Mouse (Mus musculus) ES-CJ7 (cell line): Measurements from ENCODE around the gene Apela.

Experiments used
- DNase-seq: peaks from one replicate; pipeline ENCODE4 v3.0.0; 2011; ENCODE audit warnings: low read depth, low spot score

The Apela gene

GRCm38 (mm10) chr8:65037117-65037533 is at the start of gene Apela:
Apela (minus strand) TSS chr8:65037336.
- peak; percentile 86 for DNase-seq

- DNase-seq = peak; percentile 80
These were observed 48.5 kb upstream of the Apela start for GRCm38 (mm10) chr8:65085680-65086079.

DNA sequence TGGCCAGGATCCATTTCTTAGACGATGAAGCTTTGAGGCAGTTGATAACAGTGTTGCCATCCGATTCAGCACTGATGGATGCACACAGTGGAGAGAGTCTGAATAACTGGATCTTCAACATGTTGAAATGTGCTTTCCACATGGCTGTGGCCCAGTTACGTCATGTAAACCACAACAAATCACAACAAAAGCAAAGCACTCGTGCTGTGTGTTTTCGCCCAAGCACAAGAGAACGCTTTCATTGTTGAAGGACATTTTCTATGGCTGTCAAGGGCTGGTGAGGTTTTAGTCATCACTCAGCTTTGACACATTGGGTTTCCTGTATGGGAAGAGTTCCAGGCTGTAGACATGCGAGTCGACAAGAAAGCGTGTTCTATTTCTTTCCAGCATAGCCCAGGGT is 43.6 kb upstream of the Apela start:
- no peak for DNase-seq

GRCm38 (mm10) chr8:65074733-65075132 is 37.6 kb upstream of the Apela start, which contains the start of gene Gm10663:
Gm10663 (plus strand) TSS chr8:65075033.
- no peak for DNase-seq

- no peak for DNase-seq
These were observed 33.9 kb upstream of the Apela start for GRCm38 (mm10) chr8:65070996-65071395.

DNA sequence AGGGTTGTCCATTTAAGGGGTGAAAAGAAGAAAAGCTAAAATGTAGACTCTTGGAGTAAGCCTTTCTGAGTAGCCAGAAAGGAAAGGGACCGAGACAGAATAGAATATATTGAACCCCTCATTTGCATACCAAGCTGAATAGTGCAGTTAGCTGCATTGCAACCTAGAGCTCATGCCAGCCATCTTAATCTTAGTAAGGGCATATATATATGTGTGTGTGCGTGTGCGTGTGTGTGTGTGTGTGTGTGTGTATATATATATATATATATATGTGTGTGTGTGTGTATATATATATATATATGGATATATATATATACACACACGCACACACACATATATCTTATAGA is 31.3 kb upstream of the Apela start:
- no peak for DNase-seq

DNA sequence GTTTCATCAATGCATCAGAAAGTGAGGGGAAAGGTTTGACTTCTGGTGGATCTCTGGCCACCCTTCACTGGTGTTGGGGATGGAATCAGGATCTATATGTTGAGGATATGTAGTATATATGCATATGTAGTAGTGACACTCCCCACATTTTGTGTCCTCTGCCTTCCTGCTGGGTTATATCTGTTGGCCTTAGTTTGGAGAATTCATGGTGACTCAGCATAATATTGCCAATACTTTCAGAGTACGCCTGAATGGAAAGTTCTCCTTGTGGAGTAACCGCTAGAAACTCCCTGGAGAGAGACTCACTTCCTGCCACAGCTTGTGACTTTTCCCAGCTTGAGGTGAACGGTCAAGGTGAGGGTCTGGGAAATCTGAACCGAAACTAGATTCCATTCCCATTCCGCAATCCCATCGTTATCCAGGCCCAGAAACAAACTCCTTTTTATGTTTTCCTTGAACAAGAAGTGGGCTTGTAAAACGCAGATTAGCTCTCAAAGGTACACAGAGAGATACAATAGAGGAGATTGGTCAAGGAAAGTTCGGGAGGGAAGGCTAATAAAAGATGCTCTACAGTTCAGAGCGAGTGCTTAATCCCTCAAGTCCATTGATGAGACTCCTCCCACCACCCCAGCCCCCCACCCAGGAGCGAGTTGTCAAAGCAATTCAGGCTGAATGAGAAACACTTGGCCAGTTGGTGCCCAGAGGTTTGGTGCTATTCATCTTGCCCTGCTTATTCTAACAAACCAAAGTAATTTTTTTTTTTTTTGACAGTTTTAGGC is 30.7 kb upstream of the Apela start:
- DNase-seq = peak; percentile 86

DNA sequence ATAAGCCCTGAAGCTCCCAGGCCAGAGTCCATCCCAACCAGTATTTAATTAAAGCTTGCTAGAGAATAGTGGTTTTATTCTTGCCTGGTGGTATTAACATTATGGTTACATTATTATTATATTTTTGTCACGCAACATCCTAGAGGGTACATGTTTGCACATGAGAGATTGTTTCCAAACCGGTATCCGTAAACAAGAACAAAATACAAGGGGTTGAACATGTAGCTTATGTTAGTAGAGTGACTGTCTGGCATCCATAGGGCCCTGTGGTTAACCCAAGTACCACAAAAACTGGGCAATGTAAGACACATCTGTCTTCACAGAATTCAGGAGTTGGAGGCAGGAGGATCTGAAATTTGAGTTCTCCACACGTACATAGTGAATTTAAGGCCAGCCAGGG is 29.9 kb upstream of the Apela start:
- no peak for DNase-seq

DNA sequence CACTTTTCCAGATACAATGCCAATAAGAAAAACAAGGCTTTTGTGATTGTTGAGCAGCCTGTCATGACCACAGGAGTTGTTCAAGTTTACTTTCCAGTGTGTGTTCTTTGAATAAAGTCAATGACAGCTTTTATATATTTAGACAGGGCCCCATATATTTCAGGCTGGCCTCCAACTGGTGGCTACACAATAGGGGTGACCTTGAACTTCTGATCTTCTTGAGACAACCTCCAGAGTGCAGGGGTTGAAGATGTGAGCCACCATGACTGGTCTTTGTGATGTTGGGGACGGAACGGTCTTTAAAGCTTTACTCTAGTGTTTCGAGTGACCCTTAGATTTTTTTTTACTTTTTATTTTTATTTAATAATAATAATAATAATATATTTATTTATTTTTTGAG is 28.5 kb upstream of the Apela start:
- peak; percentile 52 for DNase-seq

- DNase-seq = peak; percentile 86
These were observed 26.9 kb upstream of the Apela start for GRCm38 (mm10) chr8:65064071-65064470.

- peak; percentile 59 for DNase-seq
These were observed 25.1 kb upstream of the Apela start for GRCm38 (mm10) chr8:65062195-65062594.

- DNase-seq = peak; percentile 78
These were observed 19.6 kb upstream of the Apela start for GRCm38 (mm10) chr8:65056722-65057121.

GRCm38 (mm10) chr8:65053968-65054367 is 16.8 kb upstream of the Apela start:
- DNase-seq = no peak

GRCm38 (mm10) chr8:65053554-65053953 is 16.4 kb upstream of the Apela start:
- peak; percentile 57 for DNase-seq

GRCm38 (mm10) chr8:65047801-65048200 is 10.7 kb upstream of the Apela start:
- DNase-seq = peak; percentile 54

- DNase-seq = no peak
These were observed 10.1 kb upstream of the Apela start for GRCm38 (mm10) chr8:65047193-65047592.

- DNase-seq = peak; percentile 99
These were observed 9.4 kb upstream of the Apela start for GRCm38 (mm10) chr8:65046565-65046964.

- DNase-seq = peak; percentile 93
These were observed 3.0 kb downstream of the Apela start for GRCm38 (mm10) chr8:65034136-65034535.

DNA sequence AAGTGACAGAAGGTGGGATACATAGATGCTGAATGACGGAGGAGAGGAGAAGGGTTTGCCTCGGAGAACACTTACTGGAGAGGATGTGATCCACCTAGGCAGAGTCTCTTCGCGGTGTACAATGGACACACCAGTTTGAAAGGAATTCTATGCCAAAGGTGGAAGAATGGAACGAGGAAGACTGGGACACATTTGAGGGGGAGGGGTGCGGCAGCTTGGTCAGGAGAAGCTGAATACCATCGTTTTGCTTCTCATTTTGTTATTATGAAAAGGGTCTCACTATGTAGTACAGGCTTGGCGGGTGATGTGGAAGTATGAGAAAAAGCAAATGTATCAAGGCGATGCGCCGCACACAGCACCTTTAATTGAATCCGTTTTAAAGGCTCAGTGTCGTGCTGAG is 4.1 kb downstream of the Apela start:
- DNase-seq = peak; percentile 34

DNA sequence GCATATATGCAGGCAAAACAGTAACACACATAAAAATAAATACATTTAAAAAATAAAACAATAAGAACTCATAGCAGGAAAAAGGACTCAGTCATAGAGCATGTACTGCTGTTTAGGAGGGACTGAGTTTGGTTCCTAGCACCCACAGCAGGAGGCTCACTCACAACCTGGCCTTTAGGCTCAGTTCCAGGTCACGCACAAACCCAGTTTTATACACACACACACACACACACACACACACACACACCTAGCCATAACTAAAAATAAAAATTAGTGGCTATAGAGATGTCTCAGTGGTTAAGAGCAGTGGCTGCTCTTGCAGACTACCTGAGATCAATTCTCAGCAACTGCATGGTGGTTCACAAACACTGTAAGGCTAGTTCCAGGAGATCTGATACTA is 5.0 kb downstream of the Apela start:
- no peak for DNase-seq

DNA sequence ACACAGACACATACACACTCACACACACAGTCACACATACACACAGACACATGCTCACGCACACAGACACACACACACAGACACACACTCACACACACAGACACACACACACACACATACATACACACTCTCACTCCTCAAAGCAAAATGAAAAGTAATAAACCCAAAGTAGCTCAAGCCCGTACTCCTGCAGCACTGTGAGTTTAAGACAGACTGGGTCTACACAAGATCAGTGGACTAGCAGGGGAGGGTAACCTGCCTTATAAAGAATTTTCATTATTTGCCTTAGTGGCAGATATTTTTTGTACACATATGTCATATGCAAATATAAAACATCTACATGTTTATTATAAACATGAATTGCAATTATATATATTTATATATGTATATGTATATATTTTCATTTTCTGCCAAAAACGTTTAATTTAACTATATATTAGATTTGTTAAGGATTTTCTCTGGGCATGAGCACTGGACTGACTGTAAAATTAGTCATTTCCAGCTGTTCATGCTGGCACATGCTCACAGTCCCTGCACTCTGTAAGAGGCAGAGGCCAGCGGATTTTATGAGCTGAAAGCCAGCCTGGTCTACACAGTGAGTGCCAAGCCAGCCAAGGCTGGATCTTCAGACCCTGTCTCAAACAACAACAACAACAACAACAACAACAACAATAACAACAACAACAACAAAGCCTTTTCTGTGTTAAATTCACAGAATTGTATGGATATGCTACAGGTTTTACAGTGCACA is 6.2 kb downstream of the Apela start:
- DNase-seq = no peak

GRCm38 (mm10) chr8:65029776-65030175 is 7.4 kb downstream of the Apela start:
- DNase-seq = no peak
